Mouse (Mus musculus) ES-E14 (cell line): ENCODE measurements around the gene Nova2. TPM values are rescaled to one million over a fixed set of nuclear protein-coding genes. Genes with fewer than 3 reads are reported as not detected.

Source experiments
- DNase-seq: peaks from one replicate; pipeline ENCODE4 v3.0.0-alpha.2; 2013; ENCODE audit warnings: low read depth, low spot score
- H3K27ac ChIP-seq: 2 replicates; pipeline ENCODE4 v1.5.1; 2012; ENCODE audit warnings: low read depth, mild to moderate bottlenecking, low read length, moderate library complexity, mixed read lengths; ENCODE audit not compliant: poor library complexity, insufficient read depth, severe bottlenecking
- H3K36me3 ChIP-seq: 2 replicates; pipeline ENCODE4 v1.6.1; 2012; ENCODE audit warnings: mild to moderate bottlenecking, low read length, moderate library complexity, mixed read lengths; ENCODE audit not compliant: control insufficient read depth, poor library complexity, insufficient read depth, severe bottlenecking
- H3K4me1 ChIP-seq, 2 experiments: fragments of 150-350 bp in 1 of 2; sonication (generic) in 1 of 2; 2 replicates each; pipeline ENCODE4 v1.6.1; 2012; ENCODE audit warnings: low read length in 2 of 2, mild to moderate bottlenecking in 1 of 2, mixed read lengths in 1 of 2; ENCODE audit not compliant: control insufficient read depth in 2 of 2, insufficient read depth in 2 of 2, poor library complexity in 1 of 2
- H3K4me3 ChIP-seq, 2 experiments: fragments of 150-350 bp in 1 of 2; sonication (generic) in 1 of 2; 2 replicates each; pipeline ENCODE4 v1.5.1; 2012; ENCODE audit warnings: low read length in 2 of 2, low read depth in 1 of 2, mild to moderate bottlenecking in 1 of 2, mixed read lengths in 1 of 2; ENCODE audit not compliant: insufficient read depth in 1 of 2, poor library complexity in 1 of 2, severe bottlenecking in 1 of 2
- H3K9ac ChIP-seq: 2 replicates; pipeline ENCODE4 v1.6.1; 2012; ENCODE audit warnings: low read depth, mild to moderate bottlenecking, low read length, mixed read lengths; ENCODE audit not compliant: poor library complexity, insufficient read depth, severe bottlenecking
- H3K9me3 ChIP-seq: fragments of 150-350 bp; sonication (generic); 2 replicates; pipeline ENCODE4 v1.6.1; 2012; ENCODE audit warnings: low read depth, mild to moderate bottlenecking, low read length; ENCODE audit not compliant: control insufficient read depth, insufficient read depth
- CHD2 ChIP-seq: IDR thresholded peaks from 2 replicates; pipeline ENCODE4 v1.6.1; 2014; ENCODE audit warnings: mild to moderate bottlenecking, low read depth, low read length, inconsistent platforms
- HCFC1 ChIP-seq: IDR thresholded peaks from 2 replicates; pipeline ENCODE4 v1.6.1; 2012; ENCODE audit warnings: low read length, inconsistent platforms, borderline replicate concordance; ENCODE audit not compliant: insufficient read depth
- MAFK ChIP-seq: IDR thresholded peaks from 2 replicates; pipeline ENCODE4 v1.6.1; 2014; ENCODE audit warnings: mild to moderate bottlenecking, low read depth, low read length, inconsistent platforms; ENCODE audit not compliant: insufficient read depth
- ZC3H11A ChIP-seq: IDR thresholded peaks from 2 replicates; pipeline ENCODE4 v1.6.1; 2012; ENCODE audit warnings: low read depth, mild to moderate bottlenecking, inconsistent platforms, low read length, borderline replicate concordance
- ZNF384 ChIP-seq: IDR thresholded peaks from 2 replicates; pipeline ENCODE4 v1.6.1; 2012; ENCODE audit warnings: low read depth, low read length, inconsistent platforms
- in situ Hi-C, 2 experiments: fragments of 600-800 bp; cut with MboI; formaldehyde crosslinking; loops; one replicate each; pipeline ENCODE4 v1.15.1; 2025; ENCODE audit warnings: low sequenced_read_pairs in 2 of 2, inconsistent platforms in 1 of 2; ENCODE audit not compliant: unreplicated experiment in 2 of 2
- total RNA-seq: library from RNA; depleted of rRNA; stranded (reverse); fragments of 300-350 nt; gene quantifications from 2 replicates; pipeline ENCODE4 v1.2.3, GENCODE M21; 2012

Nova2 gene
- total RNA-seq, 1 experiment = 0.80 TPM

DNA sequence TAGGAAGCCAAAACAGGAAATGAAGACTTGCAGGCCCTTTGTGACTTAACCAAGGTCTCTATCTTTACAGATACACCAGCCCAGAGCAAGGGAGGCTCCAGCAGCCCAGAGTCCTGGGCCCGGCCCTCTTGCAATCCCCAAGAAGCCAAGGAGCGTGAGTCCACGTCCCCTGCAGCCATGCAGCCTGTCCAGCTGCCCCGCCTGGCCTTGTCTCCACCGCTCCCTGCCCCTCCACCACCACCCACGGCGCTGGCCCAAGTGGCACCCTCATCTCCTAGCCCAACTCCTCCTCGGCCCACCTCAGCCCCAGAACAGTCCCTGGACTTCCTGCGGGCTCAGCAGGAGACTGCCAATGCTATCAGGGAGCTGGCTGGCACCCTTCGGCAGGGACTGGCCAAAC is 74.7 kb downstream of the Nova2 start:
- Histone ChIP-seq H3K36me3 (peaks cover 4% of the 10 kb centered on the region; the same call in 1 of the 2 replicates), H3K27ac (no peak overlapping the region), H3K4me1 (peaks cover 3 to 8% of the 10 kb centered on the region in 2 experiments; a peak in 2 of 4 replicates), H3K9ac (peak overlapping the region; percentile 70), H3K4me3 (peak overlapping the region; percentile 66 to 75; a peak in 3 of 4 replicates), H3K9me3 (no peaks in the 10 kb centered on the region)
- TF ChIP-seq HCFC1 = no peak
- in situ Hi-C loops = no loop called here
- no peak for DNase-seq

DNA sequence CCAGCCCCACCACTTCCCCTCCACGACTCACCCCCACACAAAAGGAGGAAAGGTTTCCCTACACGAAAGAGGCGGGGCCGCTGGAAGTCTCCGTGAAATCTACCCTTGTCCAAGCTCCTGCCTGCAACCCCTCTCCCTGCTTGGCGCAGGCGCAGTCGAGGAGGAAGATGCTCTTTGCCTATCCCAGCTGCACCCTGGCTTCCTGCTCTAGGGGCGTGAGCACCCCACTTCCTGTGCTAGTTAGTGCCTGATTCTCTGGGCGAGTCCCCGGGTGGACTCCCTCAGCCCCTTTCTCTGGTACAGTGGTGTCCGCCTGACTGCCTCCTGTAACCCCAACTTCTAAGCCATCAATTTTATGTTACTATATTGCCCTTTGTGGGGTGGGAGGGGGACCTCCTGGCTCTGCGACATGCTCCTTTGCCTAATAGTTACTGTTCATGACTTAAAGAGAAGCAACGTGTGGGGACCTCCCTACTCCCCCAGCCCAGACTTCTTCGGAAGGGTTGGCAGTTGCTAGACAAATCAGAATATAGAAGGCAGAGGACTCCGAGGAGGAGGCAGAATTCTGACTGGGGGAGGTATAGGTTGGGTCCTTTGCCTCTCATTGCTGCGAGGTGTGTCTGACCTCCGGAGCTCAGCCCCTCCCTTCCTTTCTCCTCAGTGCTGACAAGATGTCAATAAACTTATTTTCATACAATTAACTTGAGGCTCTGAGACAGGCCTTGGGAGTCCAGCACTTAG is 75.5 kb downstream of the Nova2 start:
- Histone ChIP-seq H3K4me3 (peak overlapping the region; percentile 66 to 75), H3K27ac (peak overlapping the region; percentile 49; the same call in 1 of the 2 replicates), H3K9ac (peak overlapping the region; percentile 64), H3K4me1 (peaks cover 3 to 12% of the 10 kb centered on the region in 2 experiments; a peak in 2 of 4 replicates), H3K9me3 (no peaks in the 10 kb centered on the region), H3K36me3 (peaks cover 11% of the 10 kb centered on the region)
- peak; percentile 57 for DNase-seq
- no peak for TF ChIP-seq ZC3H11A
- TF ChIP-seq CHD2 = no peak
- no peak for TF ChIP-seq MAFK
- TF ChIP-seq ZNF384 = no peak
- in situ Hi-C loops = no loop called here

DNA sequence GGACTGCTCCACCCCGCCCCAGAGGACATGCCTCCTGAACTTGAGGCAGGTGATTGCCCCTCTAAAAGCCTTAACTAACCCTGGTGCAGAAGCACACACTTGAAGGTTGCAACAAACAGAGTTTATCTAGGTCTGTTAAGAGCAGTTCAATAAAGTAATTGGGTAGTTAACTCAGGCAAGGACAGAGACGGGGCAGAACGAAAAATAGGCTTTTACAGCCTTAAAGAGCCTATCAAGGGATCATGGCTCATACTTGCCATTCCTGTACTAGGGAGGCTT is 76.1 kb downstream of the Nova2 start:
- Histone ChIP-seq H3K4me3 (no peak overlapping the region), H3K4me1 (peaks cover 3 to 12% of the 10 kb centered on the region in 2 experiments; a peak in 2 of 4 replicates), H3K27ac (no peak overlapping the region)

DNA sequence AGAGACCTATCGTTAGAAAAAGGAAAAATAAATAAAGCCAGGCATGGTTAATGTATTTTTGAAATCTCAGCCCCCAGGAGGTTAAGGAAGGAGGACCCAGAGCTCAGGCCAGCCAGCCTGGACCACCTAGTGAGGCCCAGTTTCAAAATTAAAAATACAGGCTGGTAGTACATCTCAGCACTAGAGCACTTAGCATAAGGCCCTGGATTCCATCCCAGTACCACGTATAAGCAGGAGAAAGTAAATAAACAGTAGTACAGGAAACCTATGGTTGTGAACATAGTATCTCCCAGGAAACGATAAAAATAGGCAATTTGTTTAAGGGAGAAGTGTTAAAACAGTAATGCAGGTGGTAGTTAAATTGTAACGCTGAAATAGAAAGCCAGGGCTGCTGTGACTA is 76.4 kb downstream of the Nova2 start:
- Histone ChIP-seq H3K9ac (peak overlapping the region; percentile 36; the same call in 1 of the 2 replicates), H3K36me3 (peaks cover 12% of the 10 kb centered on the region), H3K4me1 (peaks cover 3 to 14% of the 10 kb centered on the region in 2 experiments; a peak in 2 of 4 replicates), H3K9me3 (no peaks in the 10 kb centered on the region), H3K27ac (no peak overlapping the region), H3K4me3 (peak overlapping the region in 1 of 2 experiments; percentile 72; a peak in 1 of 4 replicates)
- DNase-seq = no peak
- in situ Hi-C loops = no loop called here
- TF ChIP-seq ZNF384 (no peak), CHD2 (no peak), HCFC1 (no peak), ZC3H11A (no peak), MAFK (no peak)

More for the DNA sequence above, 76.1 kb downstream of the Nova2 start:
- in situ Hi-C loops = no loop called here
- DNase-seq = no peak
- Histone ChIP-seq H3K36me3 (peaks cover 12% of the 10 kb centered on the region), H3K9me3 (no peaks in the 10 kb centered on the region), H3K9ac (no peak overlapping the region)
- TF ChIP-seq MAFK = no peak
- no peak for TF ChIP-seq CHD2
- TF ChIP-seq ZNF384 = no peak
